Mouse (Mus musculus): ENCODE results near the gene Il33.

Gene Il33

DNA sequence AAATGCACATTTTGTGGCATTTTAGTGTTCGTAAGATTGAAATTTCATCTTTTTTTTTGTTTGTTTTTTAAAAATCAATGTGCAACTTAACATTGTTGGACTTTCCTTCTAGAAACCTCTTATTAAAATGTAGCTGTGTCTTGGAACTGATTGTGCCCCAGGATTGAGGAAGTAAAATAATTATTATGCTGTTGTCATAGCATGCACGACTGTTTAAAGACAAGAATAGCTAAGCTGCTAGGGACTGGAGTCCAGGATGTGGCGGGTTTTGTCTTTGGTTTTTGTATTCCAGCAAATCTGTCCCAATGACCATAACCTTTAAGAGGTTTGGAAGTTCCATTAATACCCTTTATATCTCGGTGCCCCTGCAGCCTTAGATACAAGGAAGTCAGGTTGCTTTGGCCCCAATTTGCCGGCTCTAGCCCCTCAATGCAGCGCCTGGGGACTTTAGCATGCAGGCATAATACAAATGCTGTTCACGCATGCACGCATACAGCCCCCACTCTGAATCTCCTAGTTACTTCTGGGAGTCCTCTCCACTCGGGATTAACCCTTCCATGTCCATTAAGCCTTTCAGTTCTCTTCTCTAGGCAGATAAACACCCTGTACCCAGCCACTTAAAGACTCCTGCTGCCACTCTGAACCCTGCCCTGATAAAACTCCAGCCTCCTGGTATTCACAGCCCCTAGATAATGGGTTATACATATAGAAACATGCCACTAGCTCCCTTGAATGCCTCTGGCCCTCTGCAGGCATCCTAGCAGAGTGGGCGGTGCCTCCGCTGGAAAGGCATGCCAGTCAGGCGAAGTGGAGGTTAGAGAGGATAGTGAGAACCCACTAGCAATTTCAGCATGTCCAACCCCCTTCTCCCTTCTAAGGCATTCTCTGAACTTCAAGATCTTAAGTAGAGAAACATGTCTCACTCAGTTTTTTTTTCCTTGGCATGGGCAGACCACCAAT is 75.8 kb downstream of the Il33 start:
- DNase-seq (ENCODE audit: low spot score) = no peak

DNA sequence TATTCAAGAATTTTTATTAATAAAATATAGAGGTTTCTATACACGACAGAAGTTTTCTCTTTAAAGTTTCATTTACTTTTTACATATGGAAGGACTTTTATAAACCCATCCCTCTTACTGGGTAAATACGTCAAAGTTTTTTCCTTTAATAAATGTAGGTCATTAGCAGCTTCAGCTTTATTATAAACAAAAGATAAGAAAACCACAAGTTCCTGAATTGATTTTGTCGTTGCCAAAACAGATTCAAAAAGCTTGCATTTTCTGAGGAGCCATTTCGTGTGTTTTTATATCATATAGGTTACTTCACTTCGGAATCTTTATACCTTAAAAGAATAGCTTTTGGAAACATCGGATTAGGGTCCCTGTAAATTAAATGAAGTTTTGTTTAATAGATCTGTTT is 76.6 kb downstream of the Il33 start:
- no peak for DNase-seq (ENCODE audit: low spot score)

GRCm38 (mm10) chr19:30003621-30004020 is 78.7 kb downstream of the Il33 start, which contains the start of gene Trpd52l3:
Gene Trpd52l3 (plus strand): TSS chr19:30003790.
- no peak for DNase-seq (ENCODE audit: low spot score)

GRCm38 (mm10) chr19:30006371-30006770 is 81.5 kb downstream of the Il33 start:
- DNase-seq (ENCODE audit: low spot score) = no peak

Data from spleen, adult 12 weeks (tissue).